Mouse (Mus musculus): ENCODE measurements around the gene Colca2. TPM values are rescaled to one million over a fixed set of nuclear protein-coding genes. Genes with fewer than 3 reads are reported as not detected.

Gene Colca2
- polyA plus RNA-seq, 1 experiment, result 0.46 TPM

DNA sequence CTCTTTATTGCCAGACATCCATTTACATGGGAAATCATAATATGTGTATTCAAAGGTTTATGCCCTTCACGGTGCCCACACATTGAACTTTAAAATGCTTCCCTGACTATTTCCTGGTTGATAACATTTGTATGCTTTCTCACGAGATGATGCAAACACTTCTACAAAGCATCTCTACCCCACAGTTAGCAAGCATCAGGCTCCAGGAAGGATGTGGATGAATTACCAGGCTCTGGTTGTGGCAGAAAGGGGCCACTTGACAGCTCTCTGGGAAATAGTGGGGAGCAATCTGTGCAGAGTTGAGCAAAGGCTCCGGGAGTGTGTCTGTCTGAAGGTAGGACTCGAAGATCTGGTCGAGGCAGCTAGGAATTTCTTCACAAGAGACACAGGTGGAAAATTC, 6.3 kb downstream of the Colca2 start:
- no peak for TF ChIP-seq CTCF (IDR thresholded peaks at IDR 0.05; ENCODE audit: extremely low read depth, insufficient read depth, insufficient read length, insufficient replicate concordance)
- TF ChIP-seq POLR2A (IDR thresholded peaks at IDR 0.05; ENCODE audit: low read depth, low read length), result no peak
- Histone ChIP-seq H3K27ac (ENCODE audit: insufficient read depth, low read length) (no peak overlapping the region), H3K27me3 (ENCODE audit: control insufficient read depth, insufficient read depth, low read length) (no peaks in the 10 kb centered on the region), H3K36me3 (ENCODE audit: control insufficient read depth, insufficient read depth, low read length) (peaks cover 2% of the 10 kb centered on the region; the same call in 1 of the 2 replicates), H3K4me3 (ENCODE audit: extremely low read depth, insufficient read depth, insufficient read length) (no peak overlapping the region), H3K4me1 (ENCODE audit: control insufficient read depth, insufficient read depth, insufficient read length) (peaks cover 4% of the 10 kb centered on the region; the same call in 1 of the 2 replicates)
- DNase-seq (ENCODE audit: low read depth in 1 of 2, low spot score in 2 of 2), result no peak
- 63% methylated on average over 5 of the region's 5 CpGs for WGBS

DNA sequence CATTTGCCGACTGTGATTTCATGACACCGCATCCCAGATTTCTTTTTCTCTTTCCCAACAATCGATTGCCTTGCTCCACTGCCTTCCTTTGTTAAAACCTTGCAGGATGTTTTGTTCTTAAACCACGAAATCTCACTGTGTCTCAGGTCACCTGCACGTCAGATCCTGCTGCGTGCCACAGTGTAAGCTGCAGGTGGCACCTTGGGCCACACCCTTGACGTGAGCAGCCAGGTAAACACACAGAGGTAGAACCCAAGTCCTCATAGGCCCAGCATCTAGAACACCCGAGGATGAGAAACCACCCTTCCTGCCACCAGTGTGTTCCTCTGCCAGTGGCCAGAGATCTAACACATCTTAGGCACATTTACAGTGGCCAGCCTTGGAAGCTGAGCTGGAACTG, 7.3 kb downstream of the Colca2 start:
- Histone ChIP-seq H3K27me3 (ENCODE audit: control insufficient read depth, insufficient read depth, low read length) (no peaks in the 10 kb centered on the region), H3K4me3 (ENCODE audit: extremely low read depth, insufficient read depth, insufficient read length) (no peak overlapping the region), H3K4me1 (ENCODE audit: control insufficient read depth, insufficient read depth, insufficient read length) (peaks cover 4% of the 10 kb centered on the region; the same call in 1 of the 2 replicates), H3K36me3 (ENCODE audit: control insufficient read depth, insufficient read depth, low read length) (peaks cover 2% of the 10 kb centered on the region; the same call in 1 of the 2 replicates), H3K27ac (ENCODE audit: insufficient read depth, low read length) (no peak overlapping the region)
- WGBS, result 80% methylated on average over 8 of the region's 8 CpGs
- DNase-seq (ENCODE audit: low read depth in 1 of 2, low spot score in 2 of 2), result no peak
- TF ChIP-seq POLR2A (IDR thresholded peaks at IDR 0.05; ENCODE audit: low read depth, low read length) (no peak), CTCF (IDR thresholded peaks at IDR 0.05; ENCODE audit: extremely low read depth, insufficient read depth, insufficient read length, insufficient replicate concordance) (no peak)

DNA sequence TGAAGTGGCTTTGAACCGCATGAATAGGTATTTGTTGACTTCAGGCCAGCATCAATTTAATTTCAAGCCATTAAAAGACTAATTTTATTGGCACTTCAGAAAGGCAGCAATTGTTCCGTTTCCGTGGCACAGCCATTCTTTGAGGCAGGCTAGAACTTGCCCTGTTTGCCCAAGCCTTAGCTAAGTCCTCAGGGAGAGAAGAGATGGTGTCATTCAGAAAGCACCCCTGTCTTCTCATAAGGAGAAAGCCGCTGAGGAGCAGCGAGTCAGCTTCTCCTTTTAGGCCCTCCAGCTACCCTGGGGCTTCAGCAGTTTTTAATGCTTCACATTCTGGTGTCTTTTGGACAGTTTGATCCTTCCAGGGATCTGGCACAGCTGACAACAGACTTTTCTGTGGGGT, 9.5 kb downstream of the Colca2 start:
- no peak for TF ChIP-seq POLR2A (IDR thresholded peaks at IDR 0.05; ENCODE audit: low read depth, low read length)
- TF ChIP-seq CTCF (IDR thresholded peaks at IDR 0.05; ENCODE audit: extremely low read depth, insufficient read depth, insufficient read length, insufficient replicate concordance), result no peak
- WGBS, result 84% methylated on average over 5 of the region's 5 CpGs
- no peak for DNase-seq (ENCODE audit: low read depth in 1 of 2, low spot score in 2 of 2)
- Histone ChIP-seq H3K4me3 (ENCODE audit: extremely low read depth, insufficient read depth, insufficient read length) (no peak overlapping the region), H3K4me1 (ENCODE audit: control insufficient read depth, insufficient read depth, insufficient read length) (peaks cover 4% of the 10 kb centered on the region; the same call in 1 of the 2 replicates), H3K27ac (ENCODE audit: insufficient read depth, low read length) (no peak overlapping the region), H3K36me3 (ENCODE audit: control insufficient read depth, insufficient read depth, low read length) (peaks cover 2% of the 10 kb centered on the region; the same call in 1 of the 2 replicates), H3K27me3 (ENCODE audit: control insufficient read depth, insufficient read depth, low read length) (no peaks in the 10 kb centered on the region)

DNA sequence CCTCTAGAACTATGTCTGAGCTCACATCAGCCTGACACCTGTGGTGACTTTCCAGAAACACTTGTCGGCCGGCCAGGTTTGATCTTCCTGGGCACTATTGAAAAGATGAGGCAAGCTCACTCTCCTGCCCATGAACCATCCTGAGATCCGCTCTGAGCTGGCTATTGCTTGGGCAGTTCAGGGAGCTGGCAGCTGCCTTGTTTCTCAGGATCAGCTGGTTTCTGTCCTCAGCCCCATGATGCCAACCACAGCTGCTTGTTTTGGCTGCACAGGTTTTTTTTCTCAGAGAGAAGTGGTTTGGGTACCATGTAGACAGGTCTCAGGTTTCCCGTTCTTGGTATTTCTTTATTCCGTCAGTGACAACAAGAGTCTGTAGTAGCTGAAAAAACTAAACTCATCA, 19.9 kb downstream of the Colca2 start:
- Histone ChIP-seq H3K27ac (ENCODE audit: insufficient read depth, low read length) (no peak overlapping the region), H3K4me3 (ENCODE audit: extremely low read depth, insufficient read depth, insufficient read length) (no peak overlapping the region), H3K36me3 (ENCODE audit: control insufficient read depth, insufficient read depth, low read length) (peaks cover 2% of the 10 kb centered on the region; the same call in 1 of the 2 replicates), H3K4me1 (ENCODE audit: control insufficient read depth, insufficient read depth, insufficient read length) (no peaks in the 10 kb centered on the region), H3K27me3 (ENCODE audit: control insufficient read depth, insufficient read depth, low read length) (no peaks in the 10 kb centered on the region)
- DNase-seq (ENCODE audit: low read depth in 1 of 2, low spot score in 2 of 2), result no peak
- no peak for TF ChIP-seq POLR2A (IDR thresholded peaks at IDR 0.05; ENCODE audit: low read depth, low read length)
- no peak for TF ChIP-seq CTCF (IDR thresholded peaks at IDR 0.05; ENCODE audit: extremely low read depth, insufficient read depth, insufficient read length, insufficient replicate concordance)
- 89% methylated on average over 5 of the region's 5 CpGs for WGBS

DNA sequence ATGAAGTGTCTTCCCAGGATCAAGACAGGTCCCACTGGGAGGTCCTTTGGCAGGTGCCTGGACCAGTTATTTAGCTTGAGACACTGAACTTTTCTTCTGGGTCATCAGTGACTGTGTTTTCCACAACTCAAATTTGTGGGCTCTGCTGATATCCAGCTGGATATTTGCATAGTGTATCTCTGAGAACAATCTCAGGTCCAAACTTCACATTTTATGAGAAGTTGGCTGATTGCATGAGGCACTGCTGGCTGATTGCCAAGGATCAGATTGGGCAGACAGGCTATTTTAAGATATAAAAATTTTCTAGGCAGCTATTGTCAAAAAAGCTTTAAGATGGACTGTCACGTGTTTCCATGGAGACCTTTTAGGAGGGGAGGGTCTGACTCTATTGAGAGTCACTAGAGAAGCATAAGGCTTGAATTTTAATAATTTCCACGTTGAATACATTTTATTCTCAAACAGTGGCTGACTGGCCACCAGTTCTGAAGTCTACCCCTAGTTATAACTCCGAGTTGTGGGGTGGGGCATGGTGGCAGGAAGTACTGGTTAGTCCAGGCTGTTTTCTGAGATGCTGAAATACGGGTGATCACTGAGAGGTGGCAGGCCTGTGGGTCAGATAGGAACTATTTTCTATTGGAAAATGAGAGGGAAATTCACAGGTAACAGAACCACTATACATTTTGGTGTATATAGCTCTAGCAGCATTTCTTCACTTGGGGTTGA, 21.4 kb downstream of the Colca2 start:
- Histone ChIP-seq H3K36me3 (ENCODE audit: control insufficient read depth, insufficient read depth, low read length) (peaks cover 2% of the 10 kb centered on the region; the same call in 1 of the 2 replicates), H3K4me1 (ENCODE audit: control insufficient read depth, insufficient read depth, insufficient read length) (no peaks in the 10 kb centered on the region), H3K27me3 (ENCODE audit: control insufficient read depth, insufficient read depth, low read length) (no peaks in the 10 kb centered on the region), H3K27ac (ENCODE audit: insufficient read depth, low read length) (no peak overlapping the region), H3K4me3 (ENCODE audit: extremely low read depth, insufficient read depth, insufficient read length) (no peak overlapping the region)
- no peak for TF ChIP-seq CTCF (IDR thresholded peaks at IDR 0.05; ENCODE audit: extremely low read depth, insufficient read depth, insufficient read length, insufficient replicate concordance)
- no peak for TF ChIP-seq POLR2A (IDR thresholded peaks at IDR 0.05; ENCODE audit: low read depth, low read length)
- DNase-seq (ENCODE audit: low read depth in 1 of 2, low spot score in 2 of 2), result no peak
- 73% methylated on average over 4 of the region's 4 CpGs for WGBS

DNA sequence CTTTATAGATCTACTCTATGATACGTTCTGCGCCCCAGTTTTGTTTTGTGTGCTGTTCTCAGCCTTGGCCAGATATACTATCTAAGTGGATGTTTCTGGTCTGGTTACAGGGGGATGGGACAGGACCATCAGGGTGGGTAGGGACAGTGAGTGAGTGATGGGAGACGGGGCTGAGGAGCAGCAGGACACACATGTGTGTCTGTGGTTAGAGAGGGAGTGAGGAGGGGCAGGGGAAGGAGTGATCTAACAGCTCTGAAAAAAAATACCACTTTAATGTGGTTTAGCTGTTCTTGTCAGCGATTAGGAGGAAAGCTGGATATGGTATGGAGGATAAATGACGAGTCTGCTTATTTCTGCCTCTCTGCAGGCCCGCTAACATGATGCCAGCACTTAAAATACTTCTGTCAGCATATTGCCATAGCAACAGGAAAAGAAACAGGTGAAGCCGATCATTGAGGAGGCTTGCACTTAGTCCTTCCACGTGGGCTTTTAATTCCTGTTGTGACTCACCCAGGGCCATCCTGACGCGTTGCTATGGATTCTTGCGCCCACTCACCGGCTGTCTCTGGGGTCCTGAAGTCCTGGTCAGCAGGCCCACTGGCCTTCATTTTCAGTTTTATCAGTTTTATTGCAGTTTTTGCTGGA, 39.5 kb downstream of the Colca2 start:
- H3K27ac ChIP-seq (ENCODE audit: insufficient read depth, low read length), result no peak overlapping the region

More for the DNA sequence above, 39.5 kb downstream of the Colca2 start:
- no peak for TF ChIP-seq POLR2A (IDR thresholded peaks at IDR 0.05; ENCODE audit: low read depth, low read length)
- no peak for TF ChIP-seq CTCF (IDR thresholded peaks at IDR 0.05; ENCODE audit: extremely low read depth, insufficient read depth, insufficient read length, insufficient replicate concordance)
- no peak for DNase-seq (ENCODE audit: low read depth in 1 of 2, low spot score in 2 of 2)
- Histone ChIP-seq H3K4me3 (ENCODE audit: extremely low read depth, insufficient read depth, insufficient read length) (no peak overlapping the region), H3K36me3 (ENCODE audit: control insufficient read depth, insufficient read depth, low read length) (peaks cover 26% of the 10 kb centered on the region), H3K4me1 (ENCODE audit: control insufficient read depth, insufficient read depth, insufficient read length) (no peaks in the 10 kb centered on the region), H3K27me3 (ENCODE audit: control insufficient read depth, insufficient read depth, low read length) (no peaks in the 10 kb centered on the region)
- 38% methylated on average over 12 of the region's 12 CpGs for WGBS
